Mouse (Mus musculus): Measurements from ENCODE around the gene Rnf152. TPM values are rescaled to one million over a fixed set of nuclear protein-coding genes. Genes with fewer than 3 reads are reported as not detected.

Gene Rnf152
- polyA plus RNA-seq (2017; shearing (Covaris generic)), result under 1 TPM; 0.09 to 0.35 TPM

DNA sequence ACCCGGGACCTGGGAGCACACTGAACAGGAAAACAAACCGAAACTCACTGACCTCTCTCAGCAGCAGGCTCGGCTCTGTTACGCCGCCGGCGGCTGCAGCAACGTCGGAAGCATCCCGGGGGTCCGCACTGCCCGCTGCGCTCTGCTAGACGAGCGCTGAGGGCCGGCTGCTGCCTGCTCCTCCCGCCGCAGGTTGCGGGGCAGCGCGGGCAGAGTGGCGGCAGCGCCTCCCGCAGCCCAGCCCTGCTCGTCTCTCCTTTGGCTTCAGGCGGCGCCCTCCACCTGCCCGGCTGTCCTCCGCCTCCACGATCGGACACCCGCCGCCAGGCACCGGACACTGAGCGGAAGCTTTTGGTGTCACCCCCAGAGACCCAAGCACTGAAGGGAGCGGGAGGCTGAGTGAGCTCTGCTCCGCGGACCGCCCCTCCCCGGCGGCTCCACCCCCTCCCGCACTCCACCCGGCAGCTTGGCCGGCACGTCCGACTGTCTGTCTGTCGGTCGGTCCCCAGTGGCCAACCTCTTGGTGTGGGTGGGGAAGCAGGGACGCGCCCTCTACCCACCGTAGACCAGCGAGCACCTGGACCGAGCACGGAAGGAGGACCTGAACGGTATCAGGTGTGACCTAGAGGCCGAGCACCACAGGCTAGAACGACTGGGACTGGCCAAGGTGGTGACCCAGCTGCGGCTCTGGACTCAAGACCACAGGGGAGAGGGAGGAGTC lies at the start of gene Rnf152:
Gene Rnf152 (minus strand): TSS at position 420 of the 721 bp plus-strand sequence.
- ATAC-seq, result peak; percentile 26

DNA sequence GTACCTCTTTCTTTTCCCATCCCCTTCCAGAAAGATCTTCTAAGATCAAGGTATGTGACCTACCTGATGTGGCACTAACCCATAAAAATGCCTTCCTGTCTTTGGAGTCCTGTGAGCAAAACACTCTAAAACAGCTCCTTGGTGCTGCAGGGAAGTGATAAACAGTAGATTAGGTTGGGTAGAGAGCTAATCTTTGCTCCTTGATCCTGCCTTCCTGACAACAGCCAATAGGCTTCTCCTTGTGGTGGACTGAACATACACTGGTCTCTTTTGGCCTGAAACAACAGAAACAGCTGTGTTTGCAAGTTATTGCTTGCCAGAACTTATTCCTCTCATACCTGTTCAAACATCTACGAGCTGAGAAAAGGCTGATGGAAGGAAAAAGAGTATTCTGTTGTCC lies 46.3 kb upstream of the Rnf152 start:
- ATAC-seq, result no peak

DNA sequence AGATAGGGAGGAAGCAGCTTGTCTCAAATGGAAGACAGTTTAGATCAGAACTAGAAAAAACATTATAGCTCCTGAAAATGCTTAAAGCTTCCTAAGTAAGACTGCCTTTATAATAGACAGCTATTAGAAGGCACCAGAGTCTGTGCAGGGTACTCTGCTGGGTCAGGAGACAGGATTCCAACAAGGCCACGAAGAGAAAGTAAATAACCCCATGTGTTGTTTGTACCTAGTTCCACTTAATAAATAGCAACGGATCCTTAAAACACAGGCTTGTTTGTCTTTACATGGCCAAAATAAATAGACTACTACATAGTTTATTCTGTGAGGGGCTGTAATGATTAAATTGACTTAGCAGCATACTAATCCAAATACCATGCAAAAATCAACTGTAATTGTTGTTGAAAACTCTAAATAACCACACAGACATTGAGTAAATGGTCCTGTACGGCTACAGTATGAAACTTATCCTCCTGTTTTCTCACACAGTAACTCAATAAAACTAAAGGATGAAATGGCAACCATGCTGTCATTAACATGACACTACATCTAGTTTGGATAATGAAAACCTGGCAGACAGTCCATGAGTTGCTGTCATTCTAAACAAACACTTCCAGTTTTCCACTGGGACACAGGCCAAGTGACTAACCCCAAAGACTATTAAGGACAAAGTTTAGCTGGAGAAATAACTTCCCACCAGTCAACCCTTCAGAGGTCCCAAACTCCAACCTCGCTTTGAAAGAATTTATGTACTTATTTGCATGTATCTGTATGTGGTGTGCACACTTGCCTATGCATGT lies 27.8 kb upstream of the Rnf152 start:
- ATAC-seq, result no peak

GRCm38 (mm10) chr1:105377546-105377945 lies 21.0 kb upstream of the Rnf152 start:
- ATAC-seq, result no peak

- ATAC-seq, result no peak
Measured at GRCm38 (mm10) chr1:105374618-105375017, 18.1 kb upstream of the Rnf152 start.

DNA sequence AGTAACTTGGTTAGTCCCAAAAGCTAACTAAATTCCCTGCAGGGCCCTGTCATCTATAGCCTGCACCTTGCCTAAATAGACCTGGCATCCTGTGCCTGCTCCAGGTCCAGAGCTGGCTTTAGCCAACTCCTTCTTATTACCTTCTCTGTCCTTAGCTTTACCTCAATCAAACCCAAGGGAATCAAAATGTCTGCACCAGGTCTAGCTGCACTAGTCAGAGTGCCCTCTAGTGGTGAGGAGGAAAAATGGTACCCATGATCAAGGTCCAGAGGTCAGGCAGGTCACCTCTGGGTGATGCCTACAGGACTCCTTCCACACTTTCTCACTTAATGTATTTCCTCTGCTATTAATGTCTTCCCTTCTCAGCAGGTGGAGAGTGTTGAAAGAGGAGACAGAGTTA lies 6.2 kb upstream of the Rnf152 start:
- no peak for ATAC-seq

DNA sequence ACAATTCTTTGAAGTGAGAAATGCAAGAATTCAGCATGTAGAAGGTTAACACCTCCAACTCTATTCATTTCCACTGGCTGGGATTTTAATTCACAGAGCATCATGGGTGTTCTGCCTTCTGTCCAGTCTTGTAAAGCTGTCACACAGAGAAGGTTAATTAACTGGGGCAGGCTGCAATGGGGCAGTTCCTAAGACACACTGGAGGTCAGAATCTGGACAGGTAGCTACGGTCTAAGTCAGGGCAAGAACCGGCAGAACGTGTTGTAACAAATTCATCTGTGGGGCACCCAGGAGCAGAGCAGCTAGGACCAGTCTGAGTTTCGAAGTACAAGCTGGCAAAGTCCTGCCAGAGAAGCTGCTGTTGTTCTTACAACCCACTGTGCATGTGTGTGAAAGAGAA lies 2.4 kb upstream of the Rnf152 start:
- no peak for ATAC-seq

DNA sequence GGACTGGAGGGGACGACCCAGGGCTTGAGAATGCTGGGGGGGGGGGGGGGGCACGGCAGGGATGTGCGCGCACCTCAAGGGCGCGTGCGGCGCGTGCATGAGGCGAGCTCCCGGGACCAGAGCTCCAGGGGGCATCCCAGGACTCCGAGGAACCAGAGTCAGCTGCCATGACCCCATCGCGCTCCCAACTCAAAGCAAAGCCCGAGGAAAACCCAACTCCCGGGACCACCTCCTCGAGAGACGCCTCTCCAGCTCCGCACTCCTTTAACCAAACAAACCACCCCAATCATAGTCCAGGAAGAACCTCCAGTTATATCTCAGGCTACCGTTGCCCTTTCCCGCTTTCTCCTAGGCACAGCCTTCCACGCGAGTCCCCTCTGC lies 610 bp downstream of the Rnf152 start:
- ATAC-seq, result no peak

DNA sequence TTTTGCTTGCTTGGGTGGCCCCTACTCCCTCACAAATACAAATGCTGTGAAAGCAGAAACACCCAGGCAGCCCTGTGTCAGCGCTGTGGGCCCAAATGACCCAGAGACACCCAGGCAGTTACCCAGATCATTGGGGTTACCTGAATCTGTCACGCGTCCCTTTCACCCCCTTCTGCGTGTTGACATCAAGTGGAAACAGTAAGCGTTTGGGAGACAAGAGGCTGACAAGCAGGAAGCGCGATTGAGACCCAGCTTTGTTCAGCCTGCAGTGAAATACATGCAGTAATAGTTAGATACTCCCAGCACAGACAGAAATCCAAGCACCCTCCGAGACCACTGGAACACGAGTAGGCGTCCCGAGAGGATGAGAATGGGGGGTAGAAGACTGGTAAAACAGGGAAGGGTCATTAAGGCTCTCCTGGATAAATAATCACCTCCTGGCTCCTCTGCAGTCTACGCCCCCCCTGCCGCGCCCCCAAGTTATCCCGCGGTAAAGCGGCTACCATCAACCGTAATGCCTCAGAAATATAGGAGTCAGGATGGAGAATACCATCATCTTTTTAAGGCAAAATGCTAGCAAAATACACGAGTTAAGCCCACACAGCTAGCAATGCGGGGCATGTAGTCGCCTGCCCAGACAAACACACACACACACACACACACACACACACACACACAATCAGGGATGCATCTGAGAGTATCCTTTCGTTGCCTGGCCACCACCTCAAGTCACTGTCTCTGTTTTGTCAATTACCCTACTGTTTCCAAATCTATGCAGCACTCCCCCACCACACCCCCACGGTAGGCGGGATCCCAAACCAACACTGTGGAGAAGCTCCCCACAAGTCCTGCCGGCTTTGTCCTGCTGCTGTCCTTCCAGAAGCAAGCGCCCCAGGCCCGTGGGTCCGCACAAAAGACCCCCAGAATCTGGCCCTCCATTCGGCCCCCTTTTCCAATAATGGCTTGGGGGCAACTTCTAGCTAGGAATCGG lies 1.3 kb downstream of the Rnf152 start:
- no peak for ATAC-seq

DNA sequence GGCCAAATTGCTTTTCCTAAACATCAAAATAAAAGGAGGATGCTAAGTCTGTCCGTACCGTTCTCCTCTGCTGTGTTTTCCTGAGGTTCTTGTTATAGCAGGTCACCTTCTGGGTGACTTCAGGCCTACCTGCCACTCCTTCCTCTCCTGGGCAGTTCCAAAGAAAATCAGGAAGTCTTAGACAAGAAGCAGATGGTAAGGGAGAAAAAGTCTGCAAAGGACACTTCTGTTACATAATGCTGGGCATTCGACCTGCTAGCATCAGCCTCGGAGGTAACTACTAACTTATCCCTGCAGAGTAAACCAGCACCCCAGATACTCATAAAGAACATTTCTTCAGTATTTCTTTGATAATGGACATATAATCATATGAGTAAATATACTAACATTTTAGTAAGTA lies 4.7 kb downstream of the Rnf152 start:
- ATAC-seq, result no peak

DNA sequence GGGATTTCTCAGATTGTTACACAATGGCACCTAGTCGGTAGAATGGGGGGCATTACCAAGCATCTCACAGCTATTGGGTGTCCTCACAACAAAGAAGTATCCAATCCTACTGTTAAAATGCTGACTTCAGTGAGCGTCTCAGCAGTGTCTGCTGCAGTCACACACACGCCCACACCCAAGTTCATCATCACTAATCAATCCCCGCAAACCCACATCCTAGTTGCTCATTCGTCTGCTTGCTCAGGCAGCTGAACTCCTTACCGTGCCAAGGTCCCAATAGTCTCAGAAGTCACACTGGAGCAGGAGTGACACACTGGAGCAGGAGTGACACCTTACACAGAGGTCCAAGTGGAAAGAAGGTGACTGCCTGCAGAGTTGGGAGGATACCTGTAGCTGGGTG lies 14.2 kb downstream of the Rnf152 start:
- ATAC-seq, result peak; percentile 56

GRCm38 (mm10) chr1:105340943-105341342 lies 15.6 kb downstream of the Rnf152 start:
- no peak for ATAC-seq

- no peak for ATAC-seq
Measured at GRCm38 (mm10) chr1:105337397-105337796, 19.1 kb downstream of the Rnf152 start.

GRCm38 (mm10) chr1:105336096-105336495 lies 20.4 kb downstream of the Rnf152 start:
- ATAC-seq, result no peak

DNA sequence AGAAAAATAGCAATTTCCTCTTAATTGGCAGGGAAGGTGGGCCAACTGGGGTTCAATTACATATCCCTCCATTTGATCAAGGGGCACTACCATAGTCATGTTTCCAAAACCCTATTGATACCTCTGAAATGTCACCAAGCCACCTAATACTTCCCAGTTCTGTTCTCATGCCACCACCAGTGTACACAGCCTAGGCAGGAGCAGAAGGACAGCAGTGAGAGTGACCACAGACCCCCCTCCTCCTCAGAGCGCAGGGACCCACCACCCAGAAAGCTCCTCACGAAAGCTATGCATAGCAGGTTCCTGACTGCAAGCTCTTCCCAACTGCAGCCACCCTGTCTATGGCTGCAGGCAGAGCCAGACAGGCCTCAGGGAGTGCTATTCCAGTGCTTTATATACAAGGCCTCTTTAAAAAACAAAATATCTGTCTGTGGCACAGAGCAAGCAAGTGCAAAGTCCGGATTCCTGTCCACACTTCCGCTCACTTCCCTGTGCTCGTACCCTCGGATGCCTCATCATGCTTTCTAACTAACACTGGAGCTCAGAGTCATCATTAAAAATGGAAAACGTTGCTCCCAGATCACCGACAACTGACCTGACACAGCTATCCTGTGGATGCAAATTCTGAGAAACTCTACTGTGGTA lies 24.3 kb downstream of the Rnf152 start:
- no peak for ATAC-seq

DNA sequence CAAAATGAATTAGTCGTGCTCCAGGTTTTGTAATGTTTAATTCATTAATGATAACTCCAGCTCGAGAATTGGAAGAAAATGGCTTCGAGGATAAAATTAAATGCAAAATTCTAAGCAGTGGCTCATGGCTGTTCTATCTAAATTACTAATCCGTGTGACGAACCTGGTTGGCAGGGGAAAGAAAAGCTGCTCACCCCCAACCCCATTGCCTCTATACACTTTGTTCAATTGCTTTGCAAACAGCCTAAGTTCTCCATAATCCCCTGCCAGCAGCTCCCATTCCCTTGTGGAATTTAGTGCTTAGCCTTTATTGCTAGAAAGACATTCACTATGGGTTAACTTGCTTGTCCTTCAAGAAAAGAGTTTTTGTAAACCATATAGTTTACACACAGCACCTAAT lies 24.9 kb downstream of the Rnf152 start:
- no peak for ATAC-seq

- no peak for ATAC-seq
Measured at GRCm38 (mm10) chr1:105330581-105331320, 25.8 kb downstream of the Rnf152 start.

- ATAC-seq, result no peak
Measured at GRCm38 (mm10) chr1:105327789-105328188, 28.7 kb downstream of the Rnf152 start.

DNA sequence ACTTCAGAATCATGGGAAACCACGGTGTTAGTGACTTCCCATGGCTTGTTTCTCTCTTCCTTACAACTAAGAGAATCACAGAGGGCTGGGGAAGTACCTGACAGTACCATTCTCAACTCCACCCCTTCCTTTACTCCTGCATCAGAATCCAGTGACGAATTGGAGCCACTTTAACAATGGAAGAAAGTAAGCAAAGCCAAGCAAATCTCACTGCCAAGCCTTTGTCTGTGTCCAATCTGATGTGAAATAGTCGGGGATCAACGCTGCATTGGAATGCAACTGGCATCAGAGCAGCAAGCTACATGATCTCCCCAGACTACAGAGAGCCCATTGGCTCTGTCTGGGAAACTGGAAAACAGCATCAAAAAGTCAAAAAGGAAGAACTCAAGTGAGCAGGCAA lies 31.9 kb downstream of the Rnf152 start:
- ATAC-seq, result no peak

DNA sequence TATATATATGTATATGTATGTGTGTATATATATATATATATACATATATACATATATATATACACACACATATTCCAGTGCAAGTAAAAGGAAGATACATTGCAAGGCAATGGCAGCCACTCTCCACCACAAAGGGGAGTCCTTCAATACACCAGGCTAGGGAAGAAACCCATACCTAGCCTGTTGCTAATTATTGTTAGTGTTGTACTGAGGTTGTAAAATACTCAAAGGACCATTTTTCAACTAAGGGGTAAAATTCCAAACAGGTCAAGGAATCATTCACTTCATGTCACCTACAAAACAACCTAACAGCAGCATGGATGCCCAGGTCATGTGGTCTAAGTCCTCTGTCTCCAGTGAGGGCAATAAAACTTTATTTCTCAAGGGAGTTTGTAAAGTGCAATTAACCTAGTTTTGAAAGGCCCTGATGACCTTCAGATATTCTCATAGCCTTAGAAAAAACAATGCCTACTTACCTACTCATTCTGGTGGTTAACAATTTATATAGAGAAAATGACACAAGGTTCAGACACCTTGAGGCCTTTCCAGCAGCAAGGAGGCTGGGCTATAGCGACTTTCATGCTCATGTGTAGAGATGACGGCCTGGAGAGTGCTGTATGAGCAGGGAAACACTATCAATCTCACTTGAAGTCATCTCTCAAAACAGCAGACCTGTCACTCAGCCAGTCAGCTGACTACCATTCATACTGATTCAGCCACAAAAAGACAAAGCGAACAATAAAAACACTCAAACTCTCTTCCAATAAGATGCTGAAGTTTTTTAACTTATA lies 42.3 kb downstream of the Rnf152 start:
- ATAC-seq, result no peak

- ATAC-seq, result no peak
Measured at GRCm38 (mm10) chr1:105312601-105312901, 44.0 kb downstream of the Rnf152 start.

Measured in CD4-positive, CD25-positive, alpha-beta regulatory T cell, adult 4 months (primary cell).